Mouse (Mus musculus): ENCODE measurements at regions not wholly inside any gene's neighbourhood (a gene's known extent, or its start where the extent isn't known, plus 50 kb on each side); places are given as distances from the start of the nearest gene placed in this dataset.

GRCm38 (mm10) chr12:26635665-26636241 is 166.7 kb downstream of the Cmpk2 start:
- Histone ChIP-seq H3K4me2 (replicated peaks; ENCODE audit: low read depth) (no peak overlapping the region), H3K27me3 (ENCODE audit: control insufficient read depth, insufficient read depth, low read length) (no peaks in the 10 kb centered on the region), H3K4me3 (ENCODE audit: low read depth, low read length) (no peak overlapping the region), H3K9ac (ENCODE audit: low read length) (no peak overlapping the region), H3K36me3 (ENCODE audit: control insufficient read depth, insufficient read depth, low read length) (no peaks in the 10 kb centered on the region), H3K27ac (replicated peaks) (no peak overlapping the region), H3K9me3 (ENCODE audit: control insufficient read depth, low read length) (no peaks in the 10 kb centered on the region), H3K4me1 (replicated peaks; ENCODE audit: control insufficient read depth, insufficient read depth) (no peaks in the 10 kb centered on the region)
- WGBS = 42% methylated on average over 4 of the region's 4 CpGs
- DNase-seq (ENCODE audit: low spot score) (no peak), ATAC-seq (ENCODE audit: low FRiP score, low TSS enrichment) (no peak)
- TF ChIP-seq EP300 (optimal IDR thresholded peaks at IDR 0.05) (no peak), CTCF (IDR thresholded peaks at IDR 0.05; ENCODE audit: low read depth) (no peak)

DNA sequence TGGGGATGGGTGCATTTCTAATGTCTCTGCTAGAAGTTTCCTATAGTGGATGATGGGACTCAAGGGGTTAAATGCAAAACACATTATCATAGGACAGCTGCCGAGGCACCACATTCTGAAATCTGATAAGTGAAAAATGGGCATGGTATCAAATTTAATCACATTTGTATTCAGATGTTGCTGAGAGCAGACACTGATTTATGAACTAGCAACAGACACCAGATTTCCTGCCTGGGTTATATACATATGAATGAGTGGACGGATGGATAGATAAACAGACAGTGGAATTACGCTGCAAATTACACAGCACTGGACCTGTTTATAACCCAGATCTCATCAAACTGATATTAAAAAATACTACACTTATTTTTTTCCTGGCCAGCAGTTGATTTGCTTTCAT is 166.2 kb downstream of the Cmpk2 start:
- Histone ChIP-seq H3K36me3 (ENCODE audit: control insufficient read depth, insufficient read depth, low read length) (no peaks in the 10 kb centered on the region), H3K9ac (ENCODE audit: low read length) (no peak overlapping the region), H3K4me3 (ENCODE audit: low read depth, low read length) (no peak overlapping the region), H3K4me2 (replicated peaks; ENCODE audit: low read depth) (no peak overlapping the region), H3K27ac (replicated peaks) (no peak overlapping the region), H3K27me3 (ENCODE audit: control insufficient read depth, insufficient read depth, low read length) (no peaks in the 10 kb centered on the region), H3K9me3 (ENCODE audit: control insufficient read depth, low read length) (no peaks in the 10 kb centered on the region), H3K4me1 (replicated peaks; ENCODE audit: control insufficient read depth, insufficient read depth) (no peaks in the 10 kb centered on the region)
- TF ChIP-seq EP300 (optimal IDR thresholded peaks at IDR 0.05) (no peak), CTCF (IDR thresholded peaks at IDR 0.05; ENCODE audit: low read depth) (no peak)
- whole genome bisulfite sequencing = 36% methylated on average over 3 of the region's 3 CpGs
- ATAC-seq (ENCODE audit: low FRiP score, low TSS enrichment) (no peak), DNase-seq (ENCODE audit: low spot score) (no peak)

- no peak overlapping the region for H3K27ac ChIP-seq (replicated peaks)
- H3K4me3 ChIP-seq (ENCODE audit: low read depth, low read length) = no peak overlapping the region
- ATAC-seq (ENCODE audit: low FRiP score, low TSS enrichment) (no peak), DNase-seq (ENCODE audit: low spot score) (no peak)
- TF ChIP-seq CTCF (IDR thresholded peaks at IDR 0.05; ENCODE audit: low read depth) (no peak), EP300 (optimal IDR thresholded peaks at IDR 0.05) (no peak)
- no peaks in the 10 kb centered on the region for H3K36me3 ChIP-seq (ENCODE audit: control insufficient read depth, insufficient read depth, low read length)
- no peak overlapping the region for H3K9ac ChIP-seq (ENCODE audit: low read length)
- no peak overlapping the region for H3K4me2 ChIP-seq (replicated peaks; ENCODE audit: low read depth)
- H3K4me1 ChIP-seq (replicated peaks; ENCODE audit: control insufficient read depth, insufficient read depth) = no peaks in the 10 kb centered on the region
- H3K27me3 ChIP-seq (ENCODE audit: control insufficient read depth, insufficient read depth, low read length) = no peaks in the 10 kb centered on the region
- 32% methylated on average over 1 of the region's 1 CpGs for WGBS
- no peaks in the 10 kb centered on the region for H3K9me3 ChIP-seq (ENCODE audit: control insufficient read depth, low read length)
Measured at GRCm38 (mm10) chr12:26631795-26632122, 162.8 kb downstream of the Cmpk2 start.

- H3K9ac ChIP-seq (ENCODE audit: low read length) = no peak overlapping the region
Measured at GRCm38 (mm10) chr12:26631111-26631794, 162.2 kb downstream of the Cmpk2 start.

GRCm38 (mm10) chr12:26621135-26621932 is 152.3 kb downstream of the Cmpk2 start:
- DNase-seq (ENCODE audit: low spot score) (no peak), ATAC-seq (ENCODE audit: low FRiP score, low TSS enrichment) (no peak)
- H3K4me2 ChIP-seq (replicated peaks; ENCODE audit: low read depth) = no peak overlapping the region
- 62% methylated on average over 12 of the region's 12 CpGs for WGBS
- no peak overlapping the region for H3K9ac ChIP-seq (ENCODE audit: low read length)
- no peaks in the 10 kb centered on the region for H3K4me1 ChIP-seq (replicated peaks; ENCODE audit: control insufficient read depth, insufficient read depth)
- no peaks in the 10 kb centered on the region for H3K9me3 ChIP-seq (ENCODE audit: control insufficient read depth, low read length)
- no peaks in the 10 kb centered on the region for H3K36me3 ChIP-seq (ENCODE audit: control insufficient read depth, insufficient read depth, low read length)
- H3K27ac ChIP-seq (replicated peaks) = no peak overlapping the region
- no peak for TF ChIP-seq CTCF (IDR thresholded peaks at IDR 0.05; ENCODE audit: low read depth)
- no peak for TF ChIP-seq EP300 (optimal IDR thresholded peaks at IDR 0.05)
- no peaks in the 10 kb centered on the region for H3K27me3 ChIP-seq (ENCODE audit: control insufficient read depth, insufficient read depth, low read length)
- no peak overlapping the region for H3K4me3 ChIP-seq (ENCODE audit: low read depth, low read length)

More at GRCm38 (mm10) chr12:26631111-26631794, 162.2 kb downstream of the Cmpk2 start:
- Histone ChIP-seq H3K27me3 (ENCODE audit: control insufficient read depth, insufficient read depth, low read length) (no peaks in the 10 kb centered on the region), H3K36me3 (ENCODE audit: control insufficient read depth, insufficient read depth, low read length) (no peaks in the 10 kb centered on the region), H3K4me2 (replicated peaks; ENCODE audit: low read depth) (no peak overlapping the region), H3K27ac (replicated peaks) (no peak overlapping the region), H3K9me3 (ENCODE audit: control insufficient read depth, low read length) (no peaks in the 10 kb centered on the region), H3K4me1 (replicated peaks; ENCODE audit: control insufficient read depth, insufficient read depth) (no peaks in the 10 kb centered on the region), H3K4me3 (ENCODE audit: low read depth, low read length) (no peak overlapping the region)
- TF ChIP-seq CTCF (IDR thresholded peaks at IDR 0.05; ENCODE audit: low read depth) (no peak), EP300 (optimal IDR thresholded peaks at IDR 0.05) (no peak)
- WGBS = 48% methylated on average over 4 of the region's 4 CpGs
- DNase-seq (ENCODE audit: low spot score) (no peak), ATAC-seq (ENCODE audit: low FRiP score, low TSS enrichment) (no peak)
